Mouse (Mus musculus) midbrain, embryonic 16.5 days (tissue): ENCODE results near the gene Baz2a. TPM values are rescaled to one million over a fixed set of nuclear protein-coding genes. Genes with fewer than 3 reads are reported as not detected.
"Not testable (repeated sequence)": the region's sequence is repeated elsewhere in the genome, so short reads cannot be mapped to it uniquely, and the experiment has no call there.

Experiments used
- ATAC-seq: fragments of 200-750 bp; cut with Nextera tagmentation; 2 replicates; pipeline ENCODE4 v1.8.0; 2017; ENCODE audit warnings: moderate TSS enrichment
- H3K27ac ChIP-seq: fragments of 300-500 bp; sonication (generic); 2 replicates; pipeline ENCODE4 v1.5.1; 2014; ENCODE audit warnings: mild to moderate bottlenecking, low read length, mixed read lengths
- H3K27me3 ChIP-seq: fragments of 300-500 bp; sonication (generic); 2 replicates; pipeline ENCODE4 v1.6.1; 2014; ENCODE audit warnings: low read depth, low read length, mixed read lengths; ENCODE audit not compliant: control insufficient read depth, insufficient read depth
- H3K36me3 ChIP-seq: fragments of 300-500 bp; sonication (generic); 2 replicates; pipeline ENCODE4 v1.6.1; 2014; ENCODE audit warnings: mild to moderate bottlenecking, low read length, moderate library complexity, mixed read lengths; ENCODE audit not compliant: control insufficient read depth, insufficient read depth
- H3K4me1 ChIP-seq: fragments of 300-500 bp; sonication (generic); 2 replicates; pipeline ENCODE4 v1.6.1; 2014; ENCODE audit warnings: mild to moderate bottlenecking, low read length, mixed read lengths; ENCODE audit not compliant: control insufficient read depth, insufficient read depth
- H3K4me2 ChIP-seq: fragments of 300-500 bp; sonication (generic); 2 replicates; pipeline ENCODE4 v1.6.1; 2014; ENCODE audit warnings: mild to moderate bottlenecking, low read length, mixed read lengths
- H3K4me3 ChIP-seq: fragments of 300-500 bp; sonication (generic); 2 replicates; pipeline ENCODE4 v1.5.1; 2014; ENCODE audit warnings: low read depth, mild to moderate bottlenecking, low read length, moderate library complexity, mixed read lengths
- H3K9ac ChIP-seq: fragments of 300-500 bp; sonication (generic); 2 replicates; pipeline ENCODE4 v1.6.1; 2014; ENCODE audit warnings: low read depth, low read length, mixed read lengths
- H3K9me3 ChIP-seq: fragments of 300-500 bp; sonication (generic); replicated peaks from 2 replicates; pipeline ENCODE4 v1.6.1; 2014; ENCODE audit warnings: mild to moderate bottlenecking, low read length, mixed read lengths; ENCODE audit not compliant: control insufficient read depth, poor library complexity, severe bottlenecking
- WGBS: fragments of 180-500 bp; shearing (Covaris S2); extraction: QIAGEN DNeasy Blood & Tissue Kit; methylation state at CpG from one replicate; pipeline ENCODE4 v1.1.7; 2014; 5-methylcytosine and 5-hydroxymethylcytosine counted together
- polyA plus RNA-seq: library from polyadenylated mRNA; unstranded; fragments of >200 nt; fragmentation: Nextera tagmentation; extraction: Ambion mirVana; gene quantifications from 2 replicates; pipeline ENCODE4 v1.2.1, GENCODE M21; 2015

Gene Baz2a
- polyA plus RNA-seq, 1 experiment from 2014 or later = 7.4 TPM

- H3K9me3 ChIP-seq = no peaks in the 10 kb centered on the region
- no peak overlapping the region for H3K27ac ChIP-seq
- H3K4me3 ChIP-seq = no peak overlapping the region
- H3K9ac ChIP-seq = no peak overlapping the region
- ATAC-seq = no peak
- no peaks in the 10 kb centered on the region for H3K4me1 ChIP-seq
- WGBS = 76% methylated on average over 2 of the region's 2 CpGs
- no peaks in the 10 kb centered on the region for H3K36me3 ChIP-seq
- H3K27me3 ChIP-seq = no peaks in the 10 kb centered on the region
- no peak overlapping the region for H3K4me2 ChIP-seq
These were observed 53.6 kb downstream of the Baz2a start for GRCm38 (mm10) chr10:128144961-128145360.

GRCm38 (mm10) chr10:128148789-128149365, 57.5 kb downstream of the Baz2a start:
- Histone ChIP-seq H3K27ac (no peak overlapping the region), H3K36me3 (no peaks in the 10 kb centered on the region), H3K9ac (no peak overlapping the region), H3K27me3 (no peaks in the 10 kb centered on the region), H3K9me3 (no peaks in the 10 kb centered on the region), H3K4me2 (no peak overlapping the region), H3K4me1 (no peaks in the 10 kb centered on the region), H3K4me3 (no peak overlapping the region)
- no peak for ATAC-seq
- WGBS = 94% methylated on average over 5 of the region's 5 CpGs

GRCm38 (mm10) chr10:128149592-128149991, 58.2 kb downstream of the Baz2a start:
- Histone ChIP-seq H3K27me3 (no peaks in the 10 kb centered on the region), H3K9ac (no peak overlapping the region), H3K27ac (no peak overlapping the region), H3K4me2 (no peak overlapping the region), H3K4me1 (no peaks in the 10 kb centered on the region), H3K9me3 (no peaks in the 10 kb centered on the region), H3K4me3 (no peak overlapping the region), H3K36me3 (no peaks in the 10 kb centered on the region)
- WGBS = 3% methylated on average over 5 of the region's 5 CpGs
- ATAC-seq = no peak

- no peak for ATAC-seq
- Histone ChIP-seq H3K27me3 (no peaks in the 10 kb centered on the region), H3K4me1 (no peaks in the 10 kb centered on the region), H3K36me3 (no peaks in the 10 kb centered on the region), H3K4me3 (no peak overlapping the region), H3K9ac (no peak overlapping the region), H3K4me2 (no peak overlapping the region), H3K9me3 (no peaks in the 10 kb centered on the region), H3K27ac (no peak overlapping the region)
- WGBS = 85% methylated on average over 14 of the region's 14 CpGs
These were observed 59.6 kb downstream of the Baz2a start for GRCm38 (mm10) chr10:128150941-128151340.

GRCm38 (mm10) chr10:128153978-128154377, 62.6 kb downstream of the Baz2a start:
- Histone ChIP-seq H3K9me3 (no peaks in the 10 kb centered on the region), H3K27ac (no peak overlapping the region), H3K36me3 (no peaks in the 10 kb centered on the region), H3K4me3 (no peak overlapping the region), H3K4me2 (no peak overlapping the region), H3K9ac (no peak overlapping the region), H3K4me1 (no peaks in the 10 kb centered on the region), H3K27me3 (no peaks in the 10 kb centered on the region)
- no peak for ATAC-seq
- WGBS = 77% methylated on average over 3 of the region's 3 CpGs

- not testable (repeated sequence) for ATAC-seq, H3K36me3 ChIP-seq
- 100% methylated on average over 2 of the region's 3 CpGs for WGBS
These were observed 74.3 kb downstream of the Baz2a start for GRCm38 (mm10) chr10:128165726-128166125.

GRCm38 (mm10) chr10:128167091-128167490, 75.7 kb downstream of the Baz2a start:
- no peaks in the 10 kb centered on the region for H3K27me3 ChIP-seq
- WGBS = 63% methylated on average over 6 of the region's 6 CpGs
- no peak overlapping the region for H3K4me3 ChIP-seq
- H3K9me3 ChIP-seq = no peaks in the 10 kb centered on the region
- no peaks in the 10 kb centered on the region for H3K36me3 ChIP-seq
- no peak overlapping the region for H3K27ac ChIP-seq
- ATAC-seq = no peak
- no peak overlapping the region for H3K9ac ChIP-seq
- H3K4me2 ChIP-seq = no peak overlapping the region
- no peaks in the 10 kb centered on the region for H3K4me1 ChIP-seq

More at GRCm38 (mm10) chr10:128165726-128166125, 74.3 kb downstream of the Baz2a start:
- H3K9me3 ChIP-seq, H3K4me2 ChIP-seq, H3K27me3 ChIP-seq, H3K4me1 ChIP-seq, H3K27ac ChIP-seq, H3K9ac ChIP-seq, H3K4me3 ChIP-seq: not testable (repeated sequence)

- H3K9me3 ChIP-seq, H3K27ac ChIP-seq, H3K9ac ChIP-seq, H3K36me3 ChIP-seq, H3K4me3 ChIP-seq, H3K4me1 ChIP-seq, ATAC-seq, H3K4me2 ChIP-seq, H3K27me3 ChIP-seq: not testable (repeated sequence)
- WGBS = 97% methylated on average over 10 of the region's 10 CpGs
These were observed 80.0 kb downstream of the Baz2a start for GRCm38 (mm10) chr10:128171348-128171747.

- peak overlapping the region; percentile 53 for H3K4me2 ChIP-seq
- ATAC-seq = no peak
- peaks cover 8% of the 10 kb centered on the region for H3K4me1 ChIP-seq
- H3K36me3 ChIP-seq = no peaks in the 10 kb centered on the region
- no peaks in the 10 kb centered on the region for H3K9me3 ChIP-seq
- peak overlapping the region; percentile 32 for H3K4me3 ChIP-seq
- H3K9ac ChIP-seq = no peak overlapping the region
- WGBS = 15% methylated on average over 3 of the region's 3 CpGs
- no peaks in the 10 kb centered on the region for H3K27me3 ChIP-seq
- no peak overlapping the region for H3K27ac ChIP-seq
These were observed 83.9 kb downstream of the Baz2a start for GRCm38 (mm10) chr10:128175302-128175701.
